Mouse (Mus musculus) stomach, embryonic 14.5 days (tissue): ENCODE results near the gene Rbpj. TPM values are rescaled to one million over a fixed set of nuclear protein-coding genes. Genes with fewer than 3 reads are reported as not detected.

ENCODE experiments used
- ATAC-seq: fragments of 200-750 bp; cut with Nextera tagmentation; 2 replicates; pipeline ENCODE4 v1.8.0; 2017; ENCODE audit warnings: low read depth, moderate TSS enrichment; ENCODE audit not compliant: insufficient number of reproducible peaks, insufficient read depth, low FRiP score
- H3K27ac ChIP-seq: fragments of 300-500 bp; sonication (generic); 2 replicates; pipeline ENCODE4 v1.5.1; 2014; ENCODE audit warnings: mild to moderate bottlenecking, low read length, moderate library complexity, mixed read lengths
- H3K27me3 ChIP-seq: fragments of 300-500 bp; sonication (generic); 2 replicates; pipeline ENCODE4 v1.6.1; 2014; ENCODE audit warnings: low read length, control low read depth, mixed read lengths; ENCODE audit not compliant: control insufficient read depth, insufficient read depth
- H3K36me3 ChIP-seq: fragments of 300-500 bp; sonication (generic); 2 replicates; pipeline ENCODE4 v1.6.1; 2014; ENCODE audit warnings: mild to moderate bottlenecking, control low read depth, low read length, moderate library complexity, mixed read lengths; ENCODE audit not compliant: control insufficient read depth, insufficient read depth
- H3K4me1 ChIP-seq: fragments of 300-500 bp; sonication (generic); 2 replicates; pipeline ENCODE4 v1.6.1; 2014; ENCODE audit warnings: low read length, control low read depth, mixed read lengths; ENCODE audit not compliant: control insufficient read depth, insufficient read depth
- H3K4me2 ChIP-seq: fragments of 300-500 bp; sonication (generic); replicated peaks from 2 replicates; pipeline ENCODE4 v1.6.1; 2014; ENCODE audit warnings: low read depth, low read length, control low read depth
- H3K4me3 ChIP-seq: fragments of 300-500 bp; sonication (generic); 2 replicates; pipeline ENCODE4 v1.5.1; 2014; ENCODE audit warnings: low read depth, low read length, control low read depth
- H3K9ac ChIP-seq: fragments of 300-500 bp; sonication (generic); replicated peaks from 2 replicates; pipeline ENCODE4 v1.6.1; 2014; ENCODE audit warnings: low read depth, mild to moderate bottlenecking, control low read depth, low read length, moderate library complexity, mixed read lengths
- H3K9me3 ChIP-seq: fragments of 300-500 bp; sonication (generic); 2 replicates; pipeline ENCODE4 v1.6.1; 2016; ENCODE audit warnings: low read depth, low read length, control low read depth; ENCODE audit not compliant: control insufficient read depth
- WGBS: fragments of 180-500 bp; shearing (Covaris S2); extraction: QIAGEN DNeasy Blood & Tissue Kit; methylation state at CpG from one replicate; pipeline ENCODE4 v1.1.7; 2014; 5-methylcytosine and 5-hydroxymethylcytosine counted together
- polyA plus RNA-seq: library from polyadenylated mRNA; unstranded; fragments of >200 nt; fragmentation: Nextera tagmentation; extraction: Ambion mirVana; gene quantifications from 2 replicates; pipeline ENCODE4 v1.2.1, GENCODE M21; 2014

The Rbpj gene
- polyA plus RNA-seq, 1 experiment from 2014 or later = 42.4 TPM

DNA sequence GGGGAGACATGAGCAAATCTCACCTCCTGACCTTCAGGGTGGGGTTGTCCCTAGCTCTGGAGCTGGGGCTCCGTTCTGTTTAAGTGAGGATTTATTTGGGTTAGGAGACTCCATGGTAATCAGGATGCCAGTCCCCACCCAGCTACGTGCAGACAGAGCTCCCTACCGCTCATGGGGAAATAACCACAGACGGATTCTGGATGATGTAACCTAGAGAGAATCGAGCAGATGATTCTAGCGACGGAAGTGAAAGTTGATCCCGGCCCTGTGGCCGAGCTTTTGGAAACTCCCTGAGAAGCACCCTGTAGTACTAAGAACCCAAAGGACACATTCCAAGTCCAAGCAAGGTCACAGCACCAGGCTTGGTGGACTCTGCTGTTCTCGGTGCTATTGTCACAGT, 43.5 kb downstream of the Rbpj start:
- Histone ChIP-seq H3K9ac (no peak overlapping the region), H3K4me2 (no peak overlapping the region), H3K27ac (no peak overlapping the region), H3K27me3 (no peaks in the 10 kb centered on the region), H3K9me3 (no peaks in the 10 kb centered on the region), H3K4me3 (no peak overlapping the region), H3K36me3 (no peaks in the 10 kb centered on the region), H3K4me1 (no peaks in the 10 kb centered on the region)
- ATAC-seq = no peak
- 61% methylated on average over 10 of the region's 10 CpGs for WGBS

DNA sequence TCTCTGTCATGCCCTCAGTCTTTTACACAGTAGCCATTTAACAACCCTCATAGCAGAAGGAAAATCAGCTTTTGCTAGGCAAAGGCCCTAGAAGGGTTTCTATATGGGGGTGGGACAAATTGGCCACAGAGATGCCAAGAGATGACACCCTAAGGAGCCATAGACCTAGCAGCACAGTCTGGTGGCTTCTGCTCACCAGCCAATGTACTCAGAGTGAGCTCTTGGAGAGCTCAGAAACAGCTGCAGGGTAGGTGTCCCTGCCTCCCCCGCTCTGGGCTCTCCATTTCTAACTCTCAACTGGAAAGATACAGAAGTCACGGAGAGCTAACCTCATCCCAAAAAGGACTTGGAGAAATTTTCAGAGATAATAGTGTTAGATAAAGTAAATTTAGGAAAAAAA, 44.0 kb downstream of the Rbpj start:
- Histone ChIP-seq H3K4me3 (no peak overlapping the region), H3K4me1 (no peaks in the 10 kb centered on the region)
- 93% methylated on average over 2 of the region's 2 CpGs for WGBS

DNA sequence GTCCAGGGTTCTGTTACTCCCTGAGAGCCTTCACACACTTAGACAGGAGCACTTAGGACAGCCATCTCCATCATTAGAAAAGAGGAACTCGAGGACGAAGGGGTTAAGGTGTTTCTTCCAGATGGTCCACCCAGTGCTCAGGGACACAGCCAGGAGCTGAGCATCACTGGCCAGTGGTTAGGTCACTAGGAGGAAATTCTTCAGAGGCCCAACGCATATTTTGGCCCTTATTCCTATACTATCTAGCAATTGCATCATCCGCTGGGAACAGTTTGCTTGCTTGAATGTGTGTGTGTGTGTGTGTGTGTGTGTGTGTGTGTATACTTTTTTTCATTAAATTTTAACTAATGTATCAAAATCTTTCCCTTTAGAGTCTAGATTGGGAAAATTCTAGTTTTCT, 45.5 kb downstream of the Rbpj start:
- no peak overlapping the region for H3K9ac ChIP-seq
- H3K36me3 ChIP-seq = no peaks in the 10 kb centered on the region
- no peaks in the 10 kb centered on the region for H3K27me3 ChIP-seq
- WGBS = 89% methylated on average over 4 of the region's 4 CpGs
- ATAC-seq = no peak
- no peak overlapping the region for H3K4me3 ChIP-seq
- H3K27ac ChIP-seq = no peak overlapping the region
- no peaks in the 10 kb centered on the region for H3K9me3 ChIP-seq
- H3K4me1 ChIP-seq = no peaks in the 10 kb centered on the region
- no peak overlapping the region for H3K4me2 ChIP-seq

More for the DNA sequence above, 44.0 kb downstream of the Rbpj start:
- Histone ChIP-seq H3K27ac (no peak overlapping the region), H3K27me3 (no peaks in the 10 kb centered on the region), H3K9me3 (no peaks in the 10 kb centered on the region), H3K9ac (no peak overlapping the region), H3K36me3 (no peaks in the 10 kb centered on the region), H3K4me2 (no peak overlapping the region)
- no peak for ATAC-seq

DNA sequence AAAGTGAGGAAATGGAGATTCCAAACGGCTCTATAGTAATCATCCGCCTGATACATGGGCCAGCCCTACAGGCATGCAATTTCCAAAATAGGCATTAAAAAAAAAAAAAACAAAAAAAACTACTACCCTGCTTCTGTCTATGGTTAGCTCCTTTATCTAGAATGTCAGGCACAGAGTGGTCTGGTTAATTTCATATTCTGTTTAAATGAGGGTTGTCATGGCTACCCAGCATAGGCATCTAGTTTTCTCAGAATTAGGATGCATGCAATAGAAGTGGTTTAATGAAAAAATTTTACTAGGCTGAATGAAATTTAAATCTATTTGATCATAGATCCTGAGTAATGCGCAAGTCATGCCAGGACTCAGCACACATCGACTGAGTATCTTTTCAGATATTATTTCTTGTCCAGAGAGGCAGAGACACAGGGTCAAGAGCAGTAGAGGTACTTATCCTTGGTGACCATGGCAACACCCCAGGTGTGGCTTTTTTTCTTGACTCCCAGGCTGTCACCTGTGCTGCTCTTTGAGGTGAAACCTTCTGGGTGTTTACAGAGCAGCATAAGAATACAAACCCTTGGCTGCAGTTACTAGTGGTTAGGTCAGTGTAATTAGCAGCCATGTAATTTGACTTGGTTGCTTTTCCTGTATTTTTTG, 49.1 kb downstream of the Rbpj start:
- Histone ChIP-seq H3K4me1 (no peaks in the 10 kb centered on the region), H3K27me3 (no peaks in the 10 kb centered on the region), H3K4me2 (no peak overlapping the region), H3K27ac (no peak overlapping the region), H3K9me3 (no peaks in the 10 kb centered on the region), H3K4me3 (no peak overlapping the region), H3K36me3 (no peaks in the 10 kb centered on the region), H3K9ac (no peak overlapping the region)
- ATAC-seq = no peak
- 53% methylated on average over 4 of the region's 4 CpGs for WGBS

DNA sequence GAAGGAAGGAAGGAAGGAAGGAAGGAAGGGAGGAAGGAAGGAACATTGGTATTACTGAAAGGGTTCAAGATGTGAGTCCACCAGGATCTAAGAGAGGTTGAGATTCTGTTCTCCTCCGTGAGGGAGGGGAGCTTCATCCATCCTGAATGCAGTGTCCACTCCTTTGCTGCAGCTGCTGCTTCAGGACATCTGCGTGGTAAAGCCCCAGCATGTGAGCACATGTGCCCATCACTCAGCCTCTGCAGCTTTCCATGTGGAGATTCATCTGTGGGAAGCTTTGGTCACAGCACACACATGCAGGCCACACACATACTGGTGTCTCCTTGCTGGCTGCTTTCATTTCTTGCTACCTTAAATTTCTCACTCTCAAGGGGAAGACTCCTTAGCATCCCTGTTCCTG, 50.5 kb downstream of the Rbpj start:
- Histone ChIP-seq H3K9me3 (no peaks in the 10 kb centered on the region), H3K9ac (no peak overlapping the region), H3K36me3 (no peaks in the 10 kb centered on the region), H3K4me3 (no peak overlapping the region), H3K4me2 (no peak overlapping the region), H3K4me1 (no peaks in the 10 kb centered on the region), H3K27ac (no peak overlapping the region), H3K27me3 (no peaks in the 10 kb centered on the region)
- WGBS = 79% methylated on average over 2 of the region's 2 CpGs
- no peak for ATAC-seq

DNA sequence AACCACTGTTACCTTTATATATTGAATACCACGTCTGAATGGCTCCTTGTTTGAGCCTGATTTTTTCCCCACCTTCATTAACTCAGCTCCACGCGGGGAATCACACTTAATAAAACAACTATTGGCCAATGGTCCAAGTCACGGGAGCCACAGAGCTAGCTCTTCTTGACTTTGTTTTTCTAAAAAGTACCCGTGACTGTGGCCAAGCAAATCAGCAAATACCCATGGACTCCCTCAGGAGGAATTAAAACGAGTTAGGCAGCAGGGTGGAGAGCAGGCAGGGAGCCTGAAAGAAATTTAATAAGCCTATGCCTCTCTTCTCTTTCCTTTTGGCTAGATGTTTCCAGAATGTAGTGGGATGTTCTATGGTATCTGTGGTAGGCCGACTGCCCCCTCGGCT, 51.9 kb downstream of the Rbpj start:
- WGBS = 80% methylated on average over 8 of the region's 8 CpGs

DNA sequence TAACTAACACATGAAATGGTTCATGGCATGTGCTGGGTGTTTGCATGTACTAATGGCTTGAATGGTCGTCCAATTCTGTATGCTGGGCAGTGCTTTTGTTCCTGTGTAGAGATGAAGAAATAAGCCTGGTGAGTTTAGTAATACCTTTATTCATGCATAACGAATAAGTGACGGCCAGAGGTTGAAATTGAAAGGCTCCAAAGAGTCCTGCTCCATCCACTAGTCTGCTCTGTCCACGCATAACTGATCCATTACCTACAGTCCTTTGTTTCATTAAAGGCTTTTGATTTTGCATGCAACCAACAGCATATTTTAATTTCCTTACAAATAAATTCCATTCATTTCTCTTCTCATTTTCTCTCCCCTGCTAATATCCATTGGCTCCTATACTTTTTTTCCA, 53.2 kb downstream of the Rbpj start:
- H3K27ac ChIP-seq = no peak overlapping the region
- no peaks in the 10 kb centered on the region for H3K9me3 ChIP-seq
- 89% methylated on average over 4 of the region's 4 CpGs for WGBS
- no peaks in the 10 kb centered on the region for H3K36me3 ChIP-seq
- H3K4me2 ChIP-seq = no peak overlapping the region
- no peak overlapping the region for H3K4me3 ChIP-seq
- H3K4me1 ChIP-seq = peaks cover 5% of the 10 kb centered on the region
- no peaks in the 10 kb centered on the region for H3K27me3 ChIP-seq
- no peak overlapping the region for H3K9ac ChIP-seq
- no peak for ATAC-seq

More for the DNA sequence above, 51.9 kb downstream of the Rbpj start:
- no peak overlapping the region for H3K4me3 ChIP-seq
- peaks cover 4% of the 10 kb centered on the region for H3K4me1 ChIP-seq
- no peak overlapping the region for H3K9ac ChIP-seq
- H3K36me3 ChIP-seq = no peaks in the 10 kb centered on the region
- no peaks in the 10 kb centered on the region for H3K27me3 ChIP-seq
- no peak overlapping the region for H3K4me2 ChIP-seq
- no peaks in the 10 kb centered on the region for H3K9me3 ChIP-seq
- no peak for ATAC-seq
- no peak overlapping the region for H3K27ac ChIP-seq

DNA sequence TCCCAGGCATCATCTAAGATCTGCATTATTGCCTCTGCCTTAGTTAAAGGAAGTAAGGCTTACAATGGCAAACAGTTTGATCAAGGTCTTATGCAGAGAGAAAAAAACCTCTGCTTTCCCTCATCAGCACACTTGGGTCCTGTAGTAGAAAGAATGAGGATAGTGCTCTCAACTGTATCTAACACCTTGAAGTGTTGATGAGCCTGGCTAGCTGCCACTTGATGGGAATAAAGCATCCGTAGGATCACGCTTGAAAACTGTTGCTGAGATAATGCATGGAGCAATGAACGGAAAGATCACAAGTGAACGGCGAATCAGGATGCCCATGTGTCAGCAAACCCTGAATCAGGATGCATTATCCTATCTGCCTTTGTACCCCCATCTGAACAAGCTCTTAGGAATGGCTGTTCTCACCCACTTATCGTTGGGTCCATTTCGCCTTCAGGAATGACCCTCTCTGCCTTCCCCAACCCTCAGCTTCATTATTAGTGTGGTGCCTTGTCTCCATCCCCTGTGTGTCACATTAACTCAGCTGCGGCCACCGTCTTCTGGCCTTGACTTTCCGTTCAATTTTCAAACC, 54.1 kb downstream of the Rbpj start:
- Histone ChIP-seq H3K27ac (no peak overlapping the region), H3K9ac (no peak overlapping the region), H3K36me3 (no peaks in the 10 kb centered on the region), H3K9me3 (no peaks in the 10 kb centered on the region), H3K4me2 (no peak overlapping the region), H3K27me3 (no peaks in the 10 kb centered on the region), H3K4me1 (peaks cover 5% of the 10 kb centered on the region), H3K4me3 (no peak overlapping the region)
- no peak for ATAC-seq
- WGBS = 88% methylated on average over 10 of the region's 10 CpGs

DNA sequence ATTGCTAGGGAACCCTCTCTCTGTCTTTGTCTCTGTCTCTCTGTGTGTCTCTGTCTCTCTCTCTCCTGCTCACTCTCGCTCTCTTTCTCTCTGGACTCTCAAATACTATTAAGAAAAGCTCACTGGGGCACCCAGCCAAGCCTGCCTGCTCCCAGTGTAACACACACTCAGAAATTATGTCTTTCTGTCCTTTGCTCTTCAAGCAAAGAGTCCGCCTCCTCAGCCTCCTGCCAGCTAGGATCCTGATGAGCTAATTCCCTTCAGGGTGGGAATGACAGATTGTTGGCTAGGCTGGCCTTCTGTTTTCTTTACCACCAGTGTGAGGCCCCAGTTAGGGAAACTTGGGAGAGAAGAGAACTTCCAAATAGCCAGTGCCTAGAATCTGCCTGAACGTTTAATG, 57.1 kb downstream of the Rbpj start:
- H3K4me3 ChIP-seq = no peak overlapping the region
- peak overlapping the region; percentile 29; the same call in 1 of the 2 replicates for H3K27ac ChIP-seq

More for the DNA sequence above, 57.1 kb downstream of the Rbpj start:
- ATAC-seq = peak; percentile 78; the same call in 1 of the 2 replicates
- Histone ChIP-seq H3K9me3 (no peaks in the 10 kb centered on the region), H3K4me1 (peaks cover 5% of the 10 kb centered on the region), H3K27me3 (no peaks in the 10 kb centered on the region), H3K4me2 (no peak overlapping the region), H3K9ac (no peak overlapping the region), H3K36me3 (no peaks in the 10 kb centered on the region)
- 23% methylated on average over 3 of the region's 3 CpGs for WGBS
